Comparison of ENCODE assay signal across 32 mouse cellular contexts in genomic region chr1:153023875-153024274, GRCm38 (mm10).
"Had no signal": no experiment of that assay in that cellular context is flagged by ENCODE, and none has a peak within 500 bp of the region (broad histone marks: within the 10 kb centered on the region; RNA-seq: fewer than 3 reads in every experiment).

No protein-coding gene starts in this region.

- H3K4me3 ChIP-seq: limb, embryonic 10.5 days; limb, embryonic 12.5 days; limb, embryonic 13.5 days; limb, embryonic 15.5 days; liver, embryonic 12.5 days; liver, embryonic 13.5 days; liver, embryonic 15.5 days; lung, embryonic 15.5 days; megakaryocyte, embryonic 14.5 days; midbrain, embryonic 10.5 days; midbrain, embryonic 12.5 days; midbrain, embryonic 13.5 days; midbrain, embryonic 15.5 days; myocyte; neural tube, embryonic 12.5 days had no signal

- ATAC-seq: liver, postnatal 0 days; lung, postnatal 0 days; midbrain, embryonic 13.5 days; midbrain, embryonic 15.5 days; midbrain, embryonic 16.5 days had no signal

- H3K4me1 ChIP-seq: limb, embryonic 10.5 days; limb, embryonic 13.5 days; lung, embryonic 15.5 days; megakaryocyte, embryonic 14.5 days; neural tube, embryonic 12.5 days had no signal

- H3K27ac ChIP-seq: limb, embryonic 10.5 days; limb, embryonic 12.5 days; limb, embryonic 13.5 days; limb, embryonic 15.5 days; liver, embryonic 12.5 days; liver, embryonic 14.5 days; liver, embryonic 15.5 days; lung, embryonic 15.5 days; macrophage; midbrain, embryonic 10.5 days; midbrain, embryonic 12.5 days; midbrain, embryonic 13.5 days; midbrain, embryonic 15.5 days; neural tube, embryonic 12.5 days had no signal

- DNase-seq: left cerebral cortex, postnatal 4 days; liver; liver, embryonic 13.5 days; liver, postnatal 0 days; lung, adult 18-20 months; lung, adult 2 months; lung, embryonic 14.5 days; lung, postnatal 10 days; lung, postnatal 14 days; lung, postnatal 36 days; lung, postnatal 4 days; midbrain, embryonic 14.5 days had no signal

- H3K9me3 ChIP-seq: limb, embryonic 10.5 days; limb, embryonic 12.5 days; limb, embryonic 13.5 days; limb, embryonic 15.5 days; liver, embryonic 12.5 days; liver, embryonic 13.5 days; liver, embryonic 15.5 days; lung, embryonic 15.5 days; midbrain, embryonic 10.5 days; midbrain, embryonic 12.5 days; midbrain, embryonic 13.5 days; midbrain, embryonic 15.5 days; neural tube, embryonic 12.5 days had no signal

- H3K36me3 ChIP-seq: limb, embryonic 10.5 days; limb, embryonic 12.5 days; limb, embryonic 13.5 days; limb, embryonic 15.5 days; liver, embryonic 12.5 days; liver, embryonic 13.5 days; liver, embryonic 15.5 days; lung, embryonic 15.5 days; midbrain, embryonic 10.5 days; midbrain, embryonic 12.5 days; midbrain, embryonic 13.5 days; midbrain, embryonic 15.5 days; neural tube, embryonic 12.5 days had no signal

- H3K4me2 ChIP-seq: limb, embryonic 12.5 days; limb, embryonic 13.5 days; limb, embryonic 15.5 days; liver, embryonic 11.5 days; liver, embryonic 12.5 days; liver, embryonic 13.5 days; liver, embryonic 15.5 days; lung, embryonic 14.5 days; lung, embryonic 15.5 days; midbrain, embryonic 11.5 days; midbrain, embryonic 12.5 days; midbrain, embryonic 13.5 days; midbrain, embryonic 15.5 days; neural tube, embryonic 12.5 days had no signal

- H3K27me3 ChIP-seq: limb, embryonic 12.5 days; limb, embryonic 13.5 days; limb, embryonic 15.5 days; liver, embryonic 12.5 days; liver, embryonic 13.5 days; liver, embryonic 15.5 days; lung, embryonic 15.5 days; megakaryocyte, embryonic 14.5 days; midbrain, embryonic 15.5 days; neural tube, embryonic 12.5 days had no signal

- H3K9ac ChIP-seq: limb, embryonic 12.5 days; limb, embryonic 13.5 days; limb, embryonic 15.5 days; liver, embryonic 12.5 days; liver, embryonic 13.5 days; liver, embryonic 14.5 days; liver, embryonic 15.5 days; liver, postnatal 0 days; lung, embryonic 14.5 days; lung, embryonic 15.5 days; midbrain, embryonic 12.5 days; midbrain, embryonic 13.5 days; midbrain, embryonic 15.5 days; neural tube, embryonic 12.5 days had no signal
